Mouse (Mus musculus) kidney, postnatal 36 days (tissue): ENCODE measurements around the gene Mybl2.
"Not testable (repeated sequence)": the region's sequence is repeated elsewhere in the genome, so short reads cannot be mapped to it uniquely, and the experiment has no call there.

Experiments used
- DNase-seq, 2 experiments: peaks; one replicate each; pipeline ENCODE4 v3.0.0; 2021 to 2022; ENCODE audit warnings: mixed read lengths in 2 of 2

The Mybl2 gene

GRCm38 (mm10) chr2:163054335-163054840, at the start of gene Mybl2:
Gene Mybl2 (plus strand): TSS chr2:163054687.
- DNase-seq: peak; percentile 93 to 95

- DNase-seq: no peak
These were observed 47.2 kb upstream of the Mybl2 start for GRCm38 (mm10) chr2:163007299-163007698.

- peak; percentile 94 to 97 for DNase-seq
These were observed 37.4 kb upstream of the Mybl2 start, which contains the start of gene Ift52 for GRCm38 (mm10) chr2:163016916-163017743. Gene Ift52 (plus strand): TSS chr2:163017354.

- no peak for DNase-seq
These were observed 23.2 kb upstream of the Mybl2 start for GRCm38 (mm10) chr2:163031289-163031688.

- no peak for DNase-seq
These were observed 22.7 kb upstream of the Mybl2 start for GRCm38 (mm10) chr2:163031757-163032156.

- DNase-seq: no peak
These were observed 21.9 kb upstream of the Mybl2 start for GRCm38 (mm10) chr2:163032622-163033021.

- DNase-seq: no peak
These were observed 14.5 kb upstream of the Mybl2 start for GRCm38 (mm10) chr2:163039940-163040339.

GRCm38 (mm10) chr2:163048125-163048524, 6.4 kb upstream of the Mybl2 start:
- peak; percentile 76 to 92 for DNase-seq

GRCm38 (mm10) chr2:163049116-163049515, 5.4 kb upstream of the Mybl2 start:
- no peak for DNase-seq

GRCm38 (mm10) chr2:163051691-163052090, 2.8 kb upstream of the Mybl2 start:
- DNase-seq: no peak

- no peak for DNase-seq
These were observed 2.4 kb upstream of the Mybl2 start for GRCm38 (mm10) chr2:163052101-163052500.

- no peak for DNase-seq
These were observed 1.7 kb upstream of the Mybl2 start for GRCm38 (mm10) chr2:163052826-163053225.

- no peak for DNase-seq
These were observed 506 bp downstream of the Mybl2 start for GRCm38 (mm10) chr2:163054891-163055494.

- no peak for DNase-seq
These were observed 1.2 kb downstream of the Mybl2 start for GRCm38 (mm10) chr2:163055715-163056114.

- DNase-seq: no peak
These were observed 2.1 kb downstream of the Mybl2 start for GRCm38 (mm10) chr2:163056584-163056983.

- DNase-seq: not testable (repeated sequence)
These were observed 4.5 kb downstream of the Mybl2 start for GRCm38 (mm10) chr2:163058981-163059380.

- no peak for DNase-seq
These were observed 6.1 kb downstream of the Mybl2 start for GRCm38 (mm10) chr2:163060630-163061029.

- DNase-seq: no peak
These were observed 7.0 kb downstream of the Mybl2 start for GRCm38 (mm10) chr2:163061203-163062118.

GRCm38 (mm10) chr2:163062119-163062508, 7.6 kb downstream of the Mybl2 start:
- no peak for DNase-seq

GRCm38 (mm10) chr2:163066326-163066725, 11.8 kb downstream of the Mybl2 start:
- DNase-seq: no peak

GRCm38 (mm10) chr2:163067233-163067632, 12.7 kb downstream of the Mybl2 start:
- no peak for DNase-seq

GRCm38 (mm10) chr2:163070213-163070612, 15.7 kb downstream of the Mybl2 start:
- peak in 1 of 2 experiments; percentile 16 for DNase-seq

GRCm38 (mm10) chr2:163071590-163071989, 17.1 kb downstream of the Mybl2 start:
- peak in 1 of 2 experiments; percentile 16 for DNase-seq
